Mouse (Mus musculus): Measurements from ENCODE around the gene Wdsub1. TPM values are rescaled to one million over a fixed set of nuclear protein-coding genes. Genes with fewer than 3 reads are reported as not detected.
A peak's percentile ranks its signal among the peaks of the same experiment; 100 is the strongest.

Gene Wdsub1
- polyA plus RNA-seq, 1 experiment from 2014 or later: 14.0 TPM

DNA sequence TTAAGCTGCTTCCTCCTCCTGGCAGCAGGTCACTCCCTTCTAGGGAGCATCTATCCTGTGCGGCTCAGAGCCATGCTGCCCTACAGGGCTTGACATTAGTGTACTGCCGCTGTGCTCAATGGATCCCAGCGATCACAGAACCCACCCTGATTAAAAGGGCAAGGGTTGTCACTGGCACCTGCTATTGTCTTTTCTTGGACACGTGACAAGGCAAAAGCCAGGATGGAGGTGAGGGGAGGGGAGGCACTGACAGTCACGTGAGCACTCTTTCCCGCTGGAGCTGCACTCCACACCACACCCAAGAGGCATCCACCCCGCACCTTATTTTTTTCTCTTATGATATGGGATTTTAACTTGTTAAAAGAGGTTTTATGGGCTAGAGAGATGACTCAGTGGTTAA lies 50.6 kb downstream of the Wdsub1 start:
- Histone ChIP-seq H3K4me3 (replicated peaks; ENCODE audit: low read length) (no peak overlapping the region), H3K4me1 (replicated peaks; ENCODE audit: control insufficient read depth, insufficient read depth, low read length) (peaks cover 24% of the 10 kb centered on the region), H3K9ac (replicated peaks; ENCODE audit: low read depth, low read length) (no peak overlapping the region), H3K27ac (ENCODE audit: low read length) (no peak overlapping the region), H3K36me3 (ENCODE audit: control insufficient read depth, insufficient read depth) (no peaks in the 10 kb centered on the region), H3K9me3 (ENCODE audit: control insufficient read depth, low read length) (no peaks in the 10 kb centered on the region), H3K27me3 (replicated peaks; ENCODE audit: control insufficient read depth, insufficient read depth, low read length) (no peaks in the 10 kb centered on the region), H3K4me2 (ENCODE audit: low read length) (no peak overlapping the region)
- ATAC-seq: no peak
- WGBS: 74% methylated on average over 7 of the region's 7 CpGs

DNA sequence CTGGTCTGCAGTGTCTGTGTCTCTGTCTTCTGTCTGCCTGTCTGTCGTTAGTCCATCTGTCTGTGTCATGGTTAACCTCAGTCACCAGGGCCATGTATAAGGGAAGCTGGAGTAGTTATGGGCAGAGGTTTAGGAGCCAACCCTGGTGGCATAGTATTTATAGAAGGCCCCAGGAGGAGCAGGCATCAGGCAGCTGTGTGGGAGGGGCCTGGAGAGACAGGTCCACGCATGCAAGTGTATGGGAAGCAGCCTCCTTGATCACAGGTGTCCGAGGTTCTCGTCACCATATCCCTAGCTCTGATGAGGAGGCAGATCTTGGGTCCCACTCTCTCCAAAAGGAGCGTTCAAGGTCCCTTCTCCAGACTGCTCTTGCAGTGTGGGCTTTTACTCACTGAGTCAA lies 51.5 kb downstream of the Wdsub1 start:
- Histone ChIP-seq H3K27ac (ENCODE audit: low read length) (no peak overlapping the region), H3K9ac (replicated peaks; ENCODE audit: low read depth, low read length) (no peak overlapping the region), H3K36me3 (ENCODE audit: control insufficient read depth, insufficient read depth) (no peaks in the 10 kb centered on the region), H3K4me3 (replicated peaks; ENCODE audit: low read length) (no peak overlapping the region), H3K4me1 (replicated peaks; ENCODE audit: control insufficient read depth, insufficient read depth, low read length) (peaks cover 24% of the 10 kb centered on the region), H3K9me3 (ENCODE audit: control insufficient read depth, low read length) (no peaks in the 10 kb centered on the region), H3K27me3 (replicated peaks; ENCODE audit: control insufficient read depth, insufficient read depth, low read length) (no peaks in the 10 kb centered on the region), H3K4me2 (ENCODE audit: low read length) (no peak overlapping the region)
- ATAC-seq: no peak
- WGBS: 88% methylated on average over 5 of the region's 5 CpGs

DNA sequence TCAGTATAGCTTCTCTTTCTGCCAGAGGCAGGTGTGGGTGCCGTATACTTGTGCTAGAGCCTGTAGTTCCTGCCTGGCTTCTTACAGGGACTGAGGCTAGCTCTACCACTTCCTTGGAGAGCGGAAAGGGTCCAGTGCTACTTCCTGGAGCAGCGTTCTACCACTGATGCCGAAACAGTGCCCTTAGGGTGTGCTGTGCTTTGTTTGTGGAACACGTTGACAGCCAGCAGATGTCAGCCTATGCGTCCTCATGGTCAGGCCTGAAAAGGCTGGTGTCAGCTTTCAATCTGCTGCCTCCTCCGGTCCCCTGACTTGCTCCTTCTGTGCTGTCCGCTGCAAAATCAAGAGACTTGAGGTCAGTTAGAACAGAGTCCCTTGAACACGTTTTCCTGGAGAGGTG lies 52.2 kb downstream of the Wdsub1 start:
- H3K4me3 ChIP-seq (replicated peaks; ENCODE audit: low read length): no peak overlapping the region
- no peaks in the 10 kb centered on the region for H3K36me3 ChIP-seq (ENCODE audit: control insufficient read depth, insufficient read depth)
- H3K4me2 ChIP-seq (ENCODE audit: low read length): no peak overlapping the region
- H3K9ac ChIP-seq (replicated peaks; ENCODE audit: low read depth, low read length): no peak overlapping the region
- WGBS: 23% methylated on average over 9 of the region's 9 CpGs
- H3K27ac ChIP-seq (ENCODE audit: low read length): no peak overlapping the region
- H3K9me3 ChIP-seq (ENCODE audit: control insufficient read depth, low read length): no peaks in the 10 kb centered on the region
- peak; percentile 23; the same call in 1 of the 2 replicates for ATAC-seq
- no peaks in the 10 kb centered on the region for H3K27me3 ChIP-seq (replicated peaks; ENCODE audit: control insufficient read depth, insufficient read depth, low read length)
- H3K4me1 ChIP-seq (replicated peaks; ENCODE audit: control insufficient read depth, insufficient read depth, low read length): peaks cover 24% of the 10 kb centered on the region

DNA sequence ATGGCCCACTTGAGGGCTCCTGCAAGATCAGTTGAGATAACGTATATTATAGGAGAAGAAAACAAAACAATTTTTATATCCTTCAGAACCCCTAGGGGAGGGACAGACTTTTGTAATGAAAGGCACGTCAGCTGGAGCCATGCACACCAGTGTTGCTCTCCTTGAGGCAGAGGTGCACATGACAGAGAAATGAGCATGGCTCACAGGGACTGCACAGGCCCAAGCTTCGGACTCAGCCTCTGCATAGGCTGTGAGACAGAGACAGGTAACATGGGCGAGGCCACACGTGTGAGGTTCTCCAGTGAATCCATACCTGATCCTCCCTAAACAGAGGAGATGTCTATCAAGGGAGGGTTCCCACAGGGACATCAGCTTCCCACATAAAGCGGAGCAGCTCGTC lies 52.7 kb downstream of the Wdsub1 start:
- 0 out of 2 replicates have a peak, but pooled peaks have one; percentile 11 for ATAC-seq
- no peaks in the 10 kb centered on the region for H3K27me3 ChIP-seq (replicated peaks; ENCODE audit: control insufficient read depth, insufficient read depth, low read length)
- H3K4me2 ChIP-seq (ENCODE audit: low read length): no peak overlapping the region
- H3K9me3 ChIP-seq (ENCODE audit: control insufficient read depth, low read length): no peaks in the 10 kb centered on the region
- WGBS: 81% methylated on average over 7 of the region's 7 CpGs
- no peak overlapping the region for H3K4me3 ChIP-seq (replicated peaks; ENCODE audit: low read length)
- H3K36me3 ChIP-seq (ENCODE audit: control insufficient read depth, insufficient read depth): no peaks in the 10 kb centered on the region
- H3K9ac ChIP-seq (replicated peaks; ENCODE audit: low read depth, low read length): no peak overlapping the region
- no peak overlapping the region for H3K27ac ChIP-seq (ENCODE audit: low read length)
- H3K4me1 ChIP-seq (replicated peaks; ENCODE audit: control insufficient read depth, insufficient read depth, low read length): peaks cover 24% of the 10 kb centered on the region

DNA sequence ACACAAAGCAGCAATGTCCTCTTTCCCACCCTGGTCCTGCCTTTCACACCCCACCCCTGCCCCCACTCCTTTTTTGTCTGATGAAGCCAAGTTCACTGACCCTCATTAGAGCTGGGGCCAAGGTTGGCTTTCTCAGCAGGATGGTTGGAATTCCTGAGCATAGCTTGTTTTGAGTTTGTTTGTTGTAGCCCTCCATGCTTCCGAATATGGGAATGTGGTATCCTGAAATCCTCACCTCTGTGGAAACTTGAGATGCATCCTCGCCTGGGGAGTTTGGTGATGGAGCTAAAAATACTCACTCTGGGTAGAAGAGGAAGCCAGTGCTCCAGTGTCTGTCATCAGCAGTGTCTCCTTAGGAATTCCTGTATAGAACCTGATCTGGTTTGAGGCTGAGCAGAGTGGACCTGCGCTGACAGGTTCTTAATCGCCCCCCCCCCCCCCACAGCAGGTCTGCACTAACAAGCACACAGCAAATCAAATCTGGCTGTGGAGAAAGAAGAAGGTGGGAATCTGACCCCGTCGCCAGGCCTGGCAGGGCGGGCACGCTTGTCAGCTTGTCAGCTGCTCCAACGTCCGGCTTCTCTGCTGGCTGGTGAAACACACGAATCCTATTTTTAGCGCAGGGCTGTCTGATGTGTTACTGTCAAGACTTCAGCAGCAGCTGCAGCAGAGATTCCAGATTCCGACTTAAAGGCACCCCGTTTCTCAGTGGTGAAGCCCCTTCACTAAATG lies 53.4 kb downstream of the Wdsub1 start:
- Histone ChIP-seq H3K9ac (replicated peaks; ENCODE audit: low read depth, low read length) (no peak overlapping the region), H3K27ac (ENCODE audit: low read length) (no peak overlapping the region), H3K9me3 (ENCODE audit: control insufficient read depth, low read length) (no peaks in the 10 kb centered on the region), H3K36me3 (ENCODE audit: control insufficient read depth, insufficient read depth) (no peaks in the 10 kb centered on the region), H3K4me3 (replicated peaks; ENCODE audit: low read length) (no peak overlapping the region), H3K27me3 (replicated peaks; ENCODE audit: control insufficient read depth, insufficient read depth, low read length) (no peaks in the 10 kb centered on the region), H3K4me1 (replicated peaks; ENCODE audit: control insufficient read depth, insufficient read depth, low read length) (peaks cover 24% of the 10 kb centered on the region), H3K4me2 (ENCODE audit: low read length) (no peak overlapping the region)
- 11% methylated on average over 14 of the region's 14 CpGs for WGBS
- ATAC-seq: peak; percentile 39; the same call in 1 of the 2 replicates

DNA sequence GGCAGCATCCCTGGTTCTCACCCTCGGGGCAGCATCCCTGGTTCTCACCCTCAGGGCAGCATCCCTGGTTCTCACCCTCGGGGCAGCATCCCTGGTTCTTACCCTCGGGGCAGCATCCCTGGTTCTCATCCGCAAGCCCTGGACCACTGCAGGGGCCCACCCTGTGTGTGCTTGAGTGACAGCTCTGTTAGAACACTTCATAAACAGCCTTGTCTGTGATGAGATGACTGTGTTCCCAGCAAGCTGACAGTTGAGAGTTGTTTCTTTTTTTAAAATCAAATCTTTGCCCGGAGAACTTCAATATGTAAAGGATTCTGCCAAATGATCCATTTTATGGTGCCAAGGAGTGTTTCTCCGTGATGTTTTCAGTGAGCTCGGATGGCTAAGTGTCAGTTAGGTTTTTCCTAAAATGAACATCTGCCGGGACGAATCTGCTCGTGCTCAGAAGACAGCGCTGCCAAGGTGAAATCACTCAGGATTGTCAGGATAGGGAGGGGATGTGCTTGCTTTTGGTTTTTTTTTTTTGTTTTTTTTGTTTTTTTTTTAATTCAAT lies 54.2 kb downstream of the Wdsub1 start:
- WGBS: 42% methylated on average over 11 of the region's 11 CpGs
- peak; percentile 30; the same call in 1 of the 2 replicates for ATAC-seq
- no peaks in the 10 kb centered on the region for H3K27me3 ChIP-seq (replicated peaks; ENCODE audit: control insufficient read depth, insufficient read depth, low read length)
- H3K9ac ChIP-seq (replicated peaks; ENCODE audit: low read depth, low read length): no peak overlapping the region
- H3K4me2 ChIP-seq (ENCODE audit: low read length): no peak overlapping the region
- H3K4me1 ChIP-seq (replicated peaks; ENCODE audit: control insufficient read depth, insufficient read depth, low read length): peaks cover 24% of the 10 kb centered on the region
- no peaks in the 10 kb centered on the region for H3K9me3 ChIP-seq (ENCODE audit: control insufficient read depth, low read length)
- no peak overlapping the region for H3K4me3 ChIP-seq (replicated peaks; ENCODE audit: low read length)
- no peaks in the 10 kb centered on the region for H3K36me3 ChIP-seq (ENCODE audit: control insufficient read depth, insufficient read depth)
- H3K27ac ChIP-seq (ENCODE audit: low read length): no peak overlapping the region

DNA sequence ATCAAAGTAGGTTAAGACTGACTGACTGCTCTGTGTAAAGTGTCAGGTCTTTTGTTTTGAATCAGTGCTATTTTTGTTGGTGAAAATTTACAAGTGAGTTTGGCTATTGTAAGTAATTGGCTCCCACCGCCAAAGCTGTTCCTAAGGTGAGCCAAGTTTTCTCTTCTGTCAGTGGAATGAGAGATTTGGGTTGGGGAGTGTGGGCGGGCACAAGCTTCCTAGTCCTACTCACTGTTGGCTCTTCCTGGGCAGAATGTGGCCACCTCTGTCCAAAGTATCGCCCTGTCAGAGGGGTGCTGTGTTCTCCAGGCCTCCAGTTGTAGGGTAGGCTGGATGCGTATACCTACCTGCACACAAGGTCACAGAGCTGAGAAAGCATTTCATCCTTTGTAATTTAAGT lies 57.0 kb downstream of the Wdsub1 start:
- H3K9ac ChIP-seq (replicated peaks; ENCODE audit: low read depth, low read length): no peak overlapping the region
- peaks cover 23% of the 10 kb centered on the region for H3K4me1 ChIP-seq (replicated peaks; ENCODE audit: control insufficient read depth, insufficient read depth, low read length)
- no peaks in the 10 kb centered on the region for H3K27me3 ChIP-seq (replicated peaks; ENCODE audit: control insufficient read depth, insufficient read depth, low read length)
- 64% methylated on average over 4 of the region's 4 CpGs for WGBS
- no peaks in the 10 kb centered on the region for H3K36me3 ChIP-seq (ENCODE audit: control insufficient read depth, insufficient read depth)
- no peaks in the 10 kb centered on the region for H3K9me3 ChIP-seq (ENCODE audit: control insufficient read depth, low read length)
- no peak overlapping the region for H3K4me3 ChIP-seq (replicated peaks; ENCODE audit: low read length)
- no peak overlapping the region for H3K4me2 ChIP-seq (ENCODE audit: low read length)
- no peak overlapping the region for H3K27ac ChIP-seq (ENCODE audit: low read length)
- ATAC-seq: no peak

DNA sequence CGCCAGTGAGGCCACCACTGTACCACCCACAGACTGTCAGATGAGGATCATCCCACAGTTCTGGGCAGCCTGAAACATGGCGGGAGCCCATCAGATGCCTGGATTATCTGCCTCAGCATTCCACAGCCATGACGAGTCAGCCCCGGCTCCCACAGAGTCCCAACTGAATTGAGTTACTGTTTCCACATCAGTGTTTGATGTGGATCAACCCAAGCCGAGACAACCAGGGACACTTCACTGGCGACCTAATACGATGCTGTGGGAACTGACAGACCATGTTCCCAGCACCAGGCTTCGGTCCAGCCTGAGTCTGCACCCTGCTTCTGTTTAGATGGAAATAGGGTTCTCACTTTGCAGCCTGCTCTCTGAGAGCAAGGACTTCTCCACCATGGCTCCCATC lies 58.1 kb downstream of the Wdsub1 start:
- Histone ChIP-seq H3K9ac (replicated peaks; ENCODE audit: low read depth, low read length) (no peak overlapping the region), H3K9me3 (ENCODE audit: control insufficient read depth, low read length) (no peaks in the 10 kb centered on the region), H3K4me2 (ENCODE audit: low read length) (no peak overlapping the region), H3K27me3 (replicated peaks; ENCODE audit: control insufficient read depth, insufficient read depth, low read length) (no peaks in the 10 kb centered on the region), H3K4me3 (replicated peaks; ENCODE audit: low read length) (no peak overlapping the region), H3K4me1 (replicated peaks; ENCODE audit: control insufficient read depth, insufficient read depth, low read length) (peaks cover 14% of the 10 kb centered on the region), H3K27ac (ENCODE audit: low read length) (no peak overlapping the region), H3K36me3 (ENCODE audit: control insufficient read depth, insufficient read depth) (no peaks in the 10 kb centered on the region)
- 80% methylated on average over 8 of the region's 8 CpGs for WGBS
- ATAC-seq: no peak

DNA sequence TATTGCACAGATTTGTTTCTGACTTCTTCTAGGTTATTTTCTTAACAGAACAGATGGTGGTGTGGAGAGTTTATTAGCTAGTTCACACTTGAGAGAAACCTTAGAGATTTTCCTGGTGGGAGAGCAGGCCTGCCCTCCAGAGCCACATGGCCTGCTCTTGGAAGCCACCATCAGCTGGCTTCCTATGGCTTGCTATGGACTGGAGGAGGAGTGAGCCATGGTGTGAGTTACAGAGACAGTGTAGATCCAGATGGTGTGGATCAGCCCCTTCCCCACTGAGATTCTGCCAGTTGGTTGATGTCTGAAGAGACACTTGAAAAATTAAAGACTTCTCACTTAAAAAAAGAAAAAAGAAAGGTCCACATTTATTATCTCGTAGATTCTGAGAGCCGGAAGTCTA lies 61.3 kb downstream of the Wdsub1 start:
- H3K36me3 ChIP-seq (ENCODE audit: control insufficient read depth, insufficient read depth): no peaks in the 10 kb centered on the region
- no peak overlapping the region for H3K4me3 ChIP-seq (replicated peaks; ENCODE audit: low read length)
- H3K4me1 ChIP-seq (replicated peaks; ENCODE audit: control insufficient read depth, insufficient read depth, low read length): no peaks in the 10 kb centered on the region
- H3K27me3 ChIP-seq (replicated peaks; ENCODE audit: control insufficient read depth, insufficient read depth, low read length): no peaks in the 10 kb centered on the region
- ATAC-seq: no peak
- no peak overlapping the region for H3K27ac ChIP-seq (ENCODE audit: low read length)
- no peaks in the 10 kb centered on the region for H3K9me3 ChIP-seq (ENCODE audit: control insufficient read depth, low read length)
- H3K4me2 ChIP-seq (ENCODE audit: low read length): no peak overlapping the region
- no peak overlapping the region for H3K9ac ChIP-seq (replicated peaks; ENCODE audit: low read depth, low read length)
- 86% methylated on average over 2 of the region's 2 CpGs for WGBS

Measured in forebrain, embryonic 16.5 days (tissue).